In genomic region chr1:25616954-25617353, GRCm38 (mm10) we compare ENCODE assay signal across 11 mouse cellular contexts.
A peak's percentile ranks its signal among the peaks of the same experiment; 100 is the strongest.
DNase-seq lines count a peak whose midpoint lies in the region; TF ChIP-seq lines count a peak whose summit lies in the region.
"Had no signal": no experiment of that assay in that cellular context is flagged by ENCODE, and none has a peak within 500 bp of the region (broad histone marks: within the 10 kb centered on the region; RNA-seq: fewer than 3 reads in every experiment).

No protein-coding gene starts in this region.

- dilution Hi-C loops in CH12.LX (cut with MboI; ENCODE audit: extremely low pct_ligation_motif_present, extremely low pct_unique_long_range_greater_than_20kb, low sequenced_read_pairs) = no loop called here

- peak; percentile 24 to 48 for DNase-seq in cerebellum, postnatal 14 days
- no peak for DNase-seq in cerebellum, adult 18-20 months
- no peak for DNase-seq in layer of hippocampus, adult 2 months (ENCODE audit: low spot score in 2 of 2)
- DNase-seq in layer of hippocampus, adult 8-10 months (ENCODE audit: low spot score in 2 of 2) = no peak
- DNase-seq in CH12.LX (ENCODE audit: extremely low read depth) = peak; percentile 0
- peak; percentile 5 for DNase-seq in embryo, embryonic 11.5 days (ENCODE audit: low read depth, low spot score)
- DNase-seq in spleen, postnatal 36 days (ENCODE audit: low spot score in 2 of 2) = no peak
- no peak for DNase-seq in spleen, adult 12 weeks (ENCODE audit: low spot score)
- DNase-seq: cerebellum, adult 9-11 months had no signal

- H3K36me3 ChIP-seq in CH12.LX (replicated peaks in 1 of 2; ENCODE audit: control insufficient read depth in 1 of 2, insufficient read depth in 1 of 2, low read length in 1 of 2) = no peaks in the 10 kb centered on the region
- H3K36me3 ChIP-seq: limb, embryonic 15.5 days; midbrain, embryonic 12.5 days had no signal

- in situ Hi-C loops in CH12.LX (cut with MboI; ENCODE audit: low pct_ligation_motif_present, low pct_unique_long_range_greater_than_20kb, low sequenced_read_pairs) = no loop called here

- H3K4me2 ChIP-seq in CH12.LX (ENCODE audit: insufficient read depth, low read depth, poor library complexity, severe bottlenecking) = no peak overlapping the region
- H3K4me2 ChIP-seq: limb, embryonic 15.5 days; midbrain, embryonic 12.5 days had no signal

- H3K9ac ChIP-seq in CH12.LX (ENCODE audit: insufficient read depth, low read depth) = no peak overlapping the region
- H3K9ac ChIP-seq: limb, embryonic 15.5 days; midbrain, embryonic 12.5 days had no signal

- TF ChIP-seq EP300 in CH12.LX (IDR thresholded peaks at IDR 0.05; ENCODE audit: low read length) = no peak

- TF ChIP-seq POLR2A in CH12.LX (IDR thresholded peaks at IDR 0.05; ENCODE audit: low read depth, low read length) = no peak

- no peaks in the 10 kb centered on the region for H3K79me2 ChIP-seq in CH12.LX (replicated peaks; ENCODE audit: control insufficient read depth, extremely low read depth, insufficient read depth, poor library complexity, severe bottlenecking)

- H3K27ac ChIP-seq in layer of hippocampus, adult 2 months = no peak overlapping the region
- H3K27ac ChIP-seq in CH12.LX (ENCODE audit: insufficient read depth, low read depth) = no peak overlapping the region
- H3K27ac ChIP-seq: limb, embryonic 15.5 days; midbrain, embryonic 12.5 days had no signal

- no peak overlapping the region for H3K4me3 ChIP-seq in layer of hippocampus, adult 2 months
- H3K4me3 ChIP-seq in CH12.LX (replicated peaks in 1 of 3; ENCODE audit: low read depth in 2 of 3, low read length in 2 of 3, poor library complexity in 1 of 3) = no peak overlapping the region
- H3K4me3 ChIP-seq: limb, embryonic 15.5 days; midbrain, embryonic 12.5 days had no signal

- peaks cover 20% of the 10 kb centered on the region for H3K9me3 ChIP-seq in CH12.LX (replicated peaks; ENCODE audit: low read length)
- H3K9me3 ChIP-seq: limb, embryonic 15.5 days; midbrain, embryonic 12.5 days had no signal

- TF ChIP-seq CTCF in layer of hippocampus, adult 2 months (conservative IDR thresholded peaks at IDR 0.05) = peak; percentile 87
- TF ChIP-seq CTCF in CH12.LX (conservative IDR thresholded peaks at IDR 0.05 in 1 of 2, IDR thresholded peaks at IDR 0.05 in 1 of 2; ENCODE audit: low read depth in 2 of 2, low read length in 2 of 2) = peak in 1 of 2 experiments; percentile 35; a peak in 1 of 4 replicates

- no peaks in the 10 kb centered on the region for H3K27me3 ChIP-seq in CH12.LX (replicated peaks)
- H3K27me3 ChIP-seq: limb, embryonic 15.5 days; midbrain, embryonic 12.5 days had no signal

- H3K4me1 ChIP-seq in CH12.LX (ENCODE audit: control insufficient read depth in 1 of 2, insufficient read depth in 2 of 2) = no peaks in the 10 kb centered on the region
- H3K4me1 ChIP-seq: limb, embryonic 15.5 days; midbrain, embryonic 12.5 days had no signal

- peak; percentile 41 for TF ChIP-seq RAD21 in CH12.LX (IDR thresholded peaks at IDR 0.05; ENCODE audit: low read depth, low read length)

TF ChIP-seq in CH12.LX, 34 proteins besides CTCF, POLR2A, EP300 and RAD21:
- TF ChIP-seq KAT2A (IDR thresholded peaks at IDR 0.05; ENCODE audit: insufficient replicate concordance, low read length) (no peak), SIN3A (IDR thresholded peaks at IDR 0.05; ENCODE audit: low read length) (no peak), CHD1 (IDR thresholded peaks at IDR 0.05; ENCODE audit: low read depth, low read length) (no peak), E2F4 (IDR thresholded peaks at IDR 0.05; ENCODE audit: insufficient replicate concordance, low read depth, low read length) (no peak), USF1 (IDR thresholded peaks at IDR 0.05; ENCODE audit: low read depth, low read length) (no peak), ZNF384 (IDR thresholded peaks at IDR 0.05; ENCODE audit: low read depth, low read length) (no peak), SMC3 (IDR thresholded peaks at IDR 0.05; ENCODE audit: low read depth, low read length) (no peak), HCFC1 (IDR thresholded peaks at IDR 0.05; ENCODE audit: low read depth, low read length) (no peak), GABPA (IDR thresholded peaks at IDR 0.05; ENCODE audit: insufficient replicate concordance, low read depth, low read length) (no peak), JUND (conservative IDR thresholded peaks at IDR 0.05; ENCODE audit: low read depth, low read length) (no peak), POLR2AphosphoS2 (IDR thresholded peaks at IDR 0.05; ENCODE audit: low read depth, low read length) (no peak), ZMIZ1 (IDR thresholded peaks at IDR 0.05; ENCODE audit: low read depth, low read length) (no peak), MAFK (IDR thresholded peaks at IDR 0.05; ENCODE audit: insufficient replicate concordance, low read length) (no peak)

Comparison
In these comparisons a context has a peak if more than half of its experiments do, and no peak if none do; other contexts are left out.
1. DNase-seq: peak in cerebellum, postnatal 14 days (2 of 2), CH12.LX (single experiment) and embryo, embryonic 11.5 days (single experiment); none in cerebellum, adult 18-20 months (0 of 2), layer of hippocampus, adult 2 months (0 of 2), layer of hippocampus, adult 8-10 months (0 of 2), spleen, postnatal 36 days (0 of 2) and spleen, adult 12 weeks (single experiment).